8 mouse cellular contexts compared by ENCODE assay signal in genomic region chr12:101028247-101028953, GRCm38 (mm10). TPM values are rescaled to one million over a fixed set of nuclear protein-coding genes. Genes with fewer than 3 reads are reported as not detected.
DNase-seq lines count a peak whose midpoint lies in the region; ATAC-seq and TF ChIP-seq lines count a peak whose summit lies in the region.

No protein-coding gene starts in this region.

- H3K4me2 ChIP-seq in embryonic facial prominence, embryonic 13.5 days = peak overlapping the region; percentile 98
- peak overlapping the region; percentile 97 for H3K4me2 ChIP-seq in intestine, postnatal 0 days (replicated peaks; ENCODE audit: low read depth)
- peak overlapping the region; percentile 89 for H3K4me2 ChIP-seq in neural tube, embryonic 11.5 days (ENCODE audit: low read depth)

- peaks cover 21% of the 10 kb centered on the region for H3K4me1 ChIP-seq in embryonic facial prominence, embryonic 13.5 days
- peaks cover 6% of the 10 kb centered on the region; the same call in 1 of the 2 replicates for H3K4me1 ChIP-seq in intestine, postnatal 0 days (replicated peaks; ENCODE audit: control insufficient read depth, insufficient read depth, low read length)
- peaks cover 14% of the 10 kb centered on the region for H3K4me1 ChIP-seq in neural tube, embryonic 11.5 days (ENCODE audit: control insufficient read depth, insufficient read depth, low read length)

- peak overlapping the region; percentile 78 for H3K27ac ChIP-seq in embryonic facial prominence, embryonic 13.5 days
- H3K27ac ChIP-seq in intestine, postnatal 0 days (ENCODE audit: low read depth, low read length) = peak overlapping the region; percentile 84
- H3K27ac ChIP-seq in neural tube, embryonic 11.5 days (ENCODE audit: low read depth, low read length) = peak overlapping the region; percentile 94

- under 1% methylated on average over 67 of the region's 67 CpGs for WGBS in embryonic facial prominence, embryonic 13.5 days
- under 1% methylated on average over 64 of the region's 67 CpGs for WGBS in intestine, postnatal 0 days
- under 1% methylated on average over 61 of the region's 67 CpGs for WGBS in neural tube, embryonic 11.5 days

- peak; percentile 87 for DNase-seq in heart, adult 11 months
- DNase-seq in heart, postnatal 4 days = no peak
- peak; percentile 40 for DNase-seq in 3134 (ENCODE audit: extremely low read depth, insufficient read length, low spot score)
- no peak for DNase-seq in neural tube, embryonic 11.5 days (ENCODE audit: low spot score)
- no peak for DNase-seq in c-Kit-positive CD71-positive TER-119-positive erythroid progenitor cells, embryonic 14.5 days (ENCODE audit: low spot score)

- peak overlapping the region; percentile 68 for H3K4me3 ChIP-seq in embryonic facial prominence, embryonic 13.5 days
- peak overlapping the region; percentile 77 for H3K4me3 ChIP-seq in intestine, postnatal 0 days (ENCODE audit: low read depth, low read length)
- H3K4me3 ChIP-seq in neural tube, embryonic 11.5 days (ENCODE audit: low read depth, low read length) = peak overlapping the region; percentile 79

- H3K9ac ChIP-seq in embryonic facial prominence, embryonic 13.5 days = peak overlapping the region; percentile 72
- peak overlapping the region; percentile 78 for H3K9ac ChIP-seq in intestine, postnatal 0 days (ENCODE audit: low read depth, low read length)
- H3K9ac ChIP-seq in neural tube, embryonic 11.5 days (ENCODE audit: low read length) = peak overlapping the region; percentile 93

- H3K27me3 ChIP-seq in embryonic facial prominence, embryonic 13.5 days = peaks cover 43% of the 10 kb centered on the region
- no peaks in the 10 kb centered on the region for H3K27me3 ChIP-seq in intestine, postnatal 0 days (replicated peaks; ENCODE audit: control insufficient read depth, insufficient read depth, low read length)
- H3K27me3 ChIP-seq in neural tube, embryonic 11.5 days (ENCODE audit: control insufficient read depth, insufficient read depth, low read length) = no peaks in the 10 kb centered on the region

- no peaks in the 10 kb centered on the region for H3K36me3 ChIP-seq in embryonic facial prominence, embryonic 13.5 days
- H3K36me3 ChIP-seq in intestine, postnatal 0 days (ENCODE audit: control insufficient read depth, insufficient read depth) = no peaks in the 10 kb centered on the region
- no peaks in the 10 kb centered on the region for H3K36me3 ChIP-seq in neural tube, embryonic 11.5 days (ENCODE audit: control insufficient read depth, insufficient read depth, low read length)

- ATAC-seq in embryonic facial prominence, embryonic 13.5 days (ENCODE audit: insufficient number of reproducible peaks, insufficient read depth, low FRiP score, low TSS enrichment, low read depth) = no peak
- no peak for ATAC-seq in intestine, postnatal 0 days
- no peak; the same call in 1 of the 2 replicates for ATAC-seq in neural tube, embryonic 11.5 days (ENCODE audit: insufficient read depth, low FRiP score, low TSS enrichment)
- ATAC-seq in granulocyte monocyte progenitor cell, adult 5-6 weeks (replicated peaks; ENCODE audit: poor library complexity, severe bottlenecking) = no peak

- no peak for TF ChIP-seq CTCF in intestine, postnatal 0 days (IDR thresholded peaks at IDR 0.05; ENCODE audit: low read depth)

- no peaks in the 10 kb centered on the region for H3K9me3 ChIP-seq in embryonic facial prominence, embryonic 13.5 days
- H3K9me3 ChIP-seq in intestine, postnatal 0 days (ENCODE audit: control insufficient read depth) = no peaks in the 10 kb centered on the region
- H3K9me3 ChIP-seq in neural tube, embryonic 11.5 days (ENCODE audit: control insufficient read depth, low read length) = no peaks in the 10 kb centered on the region

RNA-seq across cellular contexts. Expression of gene Ccdc88c, which starts 0.5 kb away (rescaled TPM):
- total RNA-seq in heart, postnatal 4 days (2021) = 10 to 100 TPM; 10.9 to 11.4 TPM
- polyA plus RNA-seq in embryonic facial prominence, embryonic 13.5 days (2015; fragmentation: Nextera tagmentation; extraction: Ambion mirVana) = 4.5 and 5.5 TPM in 2 replicates
- polyA plus RNA-seq in intestine, postnatal 0 days (2015; fragmentation: Nextera tagmentation; extraction: Ambion mirVana) = 11.7 and 14.4 TPM in 2 replicates
- polyA plus RNA-seq in neural tube, embryonic 11.5 days (2014; fragmentation: Nextera tagmentation; extraction: Ambion mirVana) = 11.8 and 12.9 TPM in 2 replicates
- total RNA-seq in granulocyte monocyte progenitor cell, adult 5-6 weeks (2014; fragmentation: Nextera tagmentation) = 70.3 and 72.3 TPM in 2 replicates
- total RNA-seq in granulocyte monocyte progenitor cell, adult 5-6 weeks (2017) = 77.0 and 92.0 TPM in 2 replicates

RNA-seq across cellular contexts. Expression of gene Ppp4r3a, which starts 55.1 kb away (rescaled TPM):
- total RNA-seq in heart, postnatal 4 days (2021) = 10 to 100 TPM; 47.5 to 48.2 TPM
- 42.5 and 44.3 TPM in 2 replicates for polyA plus RNA-seq in embryonic facial prominence, embryonic 13.5 days (2015; fragmentation: Nextera tagmentation; extraction: Ambion mirVana)
- 18.4 and 19.6 TPM in 2 replicates for polyA plus RNA-seq in intestine, postnatal 0 days (2015; fragmentation: Nextera tagmentation; extraction: Ambion mirVana)
- polyA plus RNA-seq in neural tube, embryonic 11.5 days (2014; fragmentation: Nextera tagmentation; extraction: Ambion mirVana) = 61.9 and 64.6 TPM in 2 replicates
- total RNA-seq in granulocyte monocyte progenitor cell, adult 5-6 weeks (2014; fragmentation: Nextera tagmentation) = 104 and 128 TPM in 2 replicates
- total RNA-seq in granulocyte monocyte progenitor cell, adult 5-6 weeks (2017) = 133 and 173 TPM in 2 replicates

Comparison
In these comparisons a context has a peak if more than half of its experiments do, and no peak if none do; other contexts are left out.
1. DNase-seq: peak in heart, adult 11 months (single experiment) and 3134 (single experiment); none in heart, postnatal 4 days (single experiment), neural tube, embryonic 11.5 days (single experiment) and c-Kit-positive CD71-positive TER-119-positive erythroid progenitor cells, embryonic 14.5 days (single experiment).
2. Peak in every context shown above with its lines, with median percentiles within 50 percentile points of each other: H3K27ac ChIP-seq, H3K4me2 ChIP-seq, H3K4me3 ChIP-seq and H3K9ac ChIP-seq.